Mouse (Mus musculus) ovary, postnatal 14 days (tissue): ENCODE data around the gene Pcyt2.

Experiments used
- DNase-seq: peaks from one replicate; pipeline ENCODE4 v3.0.0; 2022; ENCODE audit warnings: low spot score

The Pcyt2 gene

DNA sequence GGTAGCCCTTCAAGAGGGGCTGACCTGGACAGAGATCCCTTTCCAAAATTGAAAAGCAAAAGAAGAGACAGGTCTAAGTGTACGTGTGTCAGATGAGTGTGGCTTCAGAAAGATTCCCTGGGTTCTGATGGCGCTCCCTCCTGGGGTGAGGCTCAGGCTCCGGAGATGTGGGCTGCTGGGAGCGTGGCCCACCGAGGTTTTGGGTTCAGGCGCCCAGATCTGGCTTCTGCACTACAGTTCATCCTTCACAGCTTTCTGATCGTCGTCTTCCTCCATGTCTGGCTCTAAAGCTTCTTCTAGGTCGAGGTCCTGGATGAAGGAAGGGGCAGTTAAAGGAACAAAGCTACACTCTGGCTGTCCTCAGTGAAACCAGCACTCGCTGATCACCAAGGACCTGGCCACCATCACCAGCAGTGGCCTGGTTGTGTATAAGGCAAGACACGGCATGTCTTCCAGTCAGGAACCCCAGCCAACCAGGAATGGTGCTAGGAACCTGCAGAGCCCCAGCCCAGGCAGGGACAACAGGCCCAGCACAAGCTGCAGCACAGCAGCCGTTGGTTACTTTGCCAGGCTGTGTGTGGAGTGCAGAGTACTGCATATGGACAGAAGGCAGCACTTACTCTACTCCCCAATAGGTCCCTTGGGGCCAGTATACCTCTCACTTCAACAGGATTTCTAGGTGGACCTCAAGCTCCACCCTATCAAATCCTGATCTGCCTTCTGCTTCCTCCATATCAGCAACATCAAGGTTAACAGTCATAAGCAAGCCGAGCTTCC lies 56.6 kb downstream of the Pcyt2 start:
- no peak for DNase-seq
